Mouse (Mus musculus) myocyte (in vitro differentiated cells): ENCODE data around the gene Ifi35.
"Not testable (repeated sequence)": the region's sequence is repeated elsewhere in the genome, so short reads cannot be mapped to it uniquely, and the experiment has no call there.

Source experiments
- MYOD1 ChIP-seq, 3 experiments: IDR thresholded peaks; one replicate each; pipeline ENCODE4 v1.6.1; 2011; ENCODE audit warnings: control low read depth in 2 of 3, low read depth in 2 of 3, mild to moderate bottlenecking in 2 of 3, moderate library complexity in 1 of 3; ENCODE audit not compliant: insufficient read length in 2 of 3, control insufficient read depth in 1 of 3
- POLR2A ChIP-seq: IDR thresholded peaks from one replicate; pipeline ENCODE4 v1.6.1; 2011; ENCODE audit warnings: low read depth, mild to moderate bottlenecking, control low read depth, moderate library complexity; ENCODE audit not compliant: insufficient read length
- POLR2AphosphoS2 ChIP-seq: IDR thresholded peaks from one replicate; pipeline ENCODE4 v1.6.1; 2011; ENCODE audit warnings: low read depth, control low read depth; ENCODE audit not compliant: insufficient read length
- USF1 ChIP-seq: IDR thresholded peaks from one replicate; pipeline ENCODE4 v1.6.1; 2011; ENCODE audit warnings: low read depth, mild to moderate bottlenecking, control low read depth, moderate library complexity

- not testable (repeated sequence) for TF ChIP-seq POLR2A; POLR2AphosphoS2; USF1; MYOD1 (IDR thresholded peaks at IDR 0.05; ENCODE audit: control insufficient read depth in 1 of 3, insufficient read length in 2 of 3, low read depth in 2 of 3)
Measured at GRCm38 (mm10) chr11:101473686-101474085, 25.5 kb downstream of the Ifi35 start.
